Mouse (Mus musculus) spleen, adult 2 months (tissue): ENCODE measurements around the gene Vdac2. TPM values are rescaled to one million over a fixed set of nuclear protein-coding genes. Genes with fewer than 3 reads are reported as not detected.
A peak's percentile ranks its signal among the peaks of the same experiment; 100 is the strongest.

Experiments
- DNase-seq, 2 experiments: peaks; one replicate each; pipeline versions ENCODE4 v3.0.0 to v3.0.0-alpha.2; 2012 to 2021; ENCODE audit warnings: low spot score in 2 of 2, low read depth in 1 of 2
- H3K27ac ChIP-seq: fragments of 200-500 bp; 2 replicates; pipeline ENCODE4 v1.5.1; 2012; ENCODE audit warnings: low read length, inconsistent platforms; ENCODE audit not compliant: insufficient read depth
- H3K27me3 ChIP-seq: fragments of 200-500 bp; 2 replicates; pipeline ENCODE4 v1.6.1; 2012; ENCODE audit warnings: mild to moderate bottlenecking, moderate library complexity, low read length, inconsistent platforms; ENCODE audit not compliant: control insufficient read depth, insufficient read depth
- H3K36me3 ChIP-seq: fragments of 200-500 bp; 2 replicates; pipeline ENCODE4 v1.6.1; 2012; ENCODE audit warnings: mild to moderate bottlenecking, low read length, inconsistent platforms; ENCODE audit not compliant: control insufficient read depth, insufficient read depth
- H3K4me1 ChIP-seq: fragments of 200-500 bp; 2 replicates; pipeline ENCODE4 v1.6.1; 2011; ENCODE audit warnings: inconsistent platforms; ENCODE audit not compliant: control insufficient read depth, insufficient read depth, insufficient read length
- H3K4me3 ChIP-seq: fragments of 200-500 bp; 2 replicates; pipeline ENCODE4 v1.5.1; 2011; ENCODE audit warnings: mild to moderate bottlenecking, inconsistent platforms; ENCODE audit not compliant: insufficient read depth, insufficient read length; ENCODE audit errors: extremely low read depth
- CTCF ChIP-seq: fragments of 200-500 bp; IDR thresholded peaks from 2 replicates; pipeline ENCODE4 v1.5.1; 2011; ENCODE audit warnings: mild to moderate bottlenecking, inconsistent platforms; ENCODE audit not compliant: insufficient read depth, insufficient read length, insufficient replicate concordance; ENCODE audit errors: extremely low read depth
- POLR2A ChIP-seq: fragments of 200-500 bp; IDR thresholded peaks from 2 replicates; pipeline ENCODE4 v1.6.1; 2011; ENCODE audit warnings: low read depth, low read length, inconsistent platforms
- WGBS: fragments of 180-500 bp; shearing (Covaris S2); methylation state at CpG from one replicate; pipeline ENCODE4 v1.1.7; 2018; 5-methylcytosine and 5-hydroxymethylcytosine counted together
- polyA plus RNA-seq: library from polyadenylated mRNA; depleted of rRNA; stranded (reverse); fragments of >200 nt; gene quantifications from 2 replicates; pipeline ENCODE4 v1.2.3, GENCODE M21; 2012

Vdac2 gene
- polyA plus RNA-seq, 1 experiment, result 59.8 TPM

DNA sequence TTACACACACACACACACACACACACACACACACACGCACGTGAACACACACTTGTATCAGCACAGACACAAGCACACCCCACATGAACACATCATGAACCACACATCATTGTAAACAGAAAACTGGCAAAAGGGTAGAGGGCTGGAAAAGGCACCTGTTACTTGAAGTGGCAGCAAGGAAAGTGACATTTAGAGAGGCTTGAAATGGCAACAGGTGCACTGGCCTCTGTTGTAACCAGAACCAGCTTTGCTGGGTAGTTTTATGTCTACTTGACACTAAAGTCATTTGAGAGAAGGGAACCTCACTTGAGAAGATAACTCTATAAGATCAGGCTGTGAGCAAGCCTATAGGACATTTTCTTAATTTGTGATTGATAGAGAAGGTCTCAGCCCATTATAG is 15.6 kb upstream of the Vdac2 start:
- no peak for TF ChIP-seq CTCF
- no peak for TF ChIP-seq POLR2A
- 0 out of 2 replicates have a peak, but pooled peaks cover 2% of the 10 kb centered on the region for H3K4me1 ChIP-seq
- no peak overlapping the region for H3K27ac ChIP-seq
- 94% methylated on average over 2 of the region's 2 CpGs for WGBS
- DNase-seq, result no peak
- H3K4me3 ChIP-seq, result no peak overlapping the region
- H3K27me3 ChIP-seq, result no peaks in the 10 kb centered on the region
- H3K36me3 ChIP-seq, result no peaks in the 10 kb centered on the region

DNA sequence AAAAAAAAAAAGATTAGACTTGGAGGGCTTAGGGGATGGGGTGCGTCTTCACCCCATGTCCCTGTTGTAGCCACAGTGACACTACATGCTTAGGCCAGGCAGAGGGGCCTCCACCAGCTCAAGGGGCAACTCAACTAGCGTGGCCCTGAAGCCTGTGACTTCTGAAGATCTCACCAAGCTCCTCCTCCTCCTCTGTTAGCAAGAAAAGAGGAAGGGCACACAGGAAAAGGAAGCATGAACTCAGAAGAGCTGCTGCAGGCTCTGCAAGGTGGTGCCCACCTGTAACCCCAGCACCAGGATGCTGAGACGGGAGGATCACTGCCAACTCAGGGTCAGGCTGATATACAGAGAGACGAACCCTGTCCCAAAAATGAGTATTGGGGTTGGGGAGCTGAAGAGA is 13.7 kb upstream of the Vdac2 start:
- Histone ChIP-seq H3K4me1 (0 out of 2 replicates have a peak, but pooled peaks cover 2% of the 10 kb centered on the region), H3K4me3 (no peak overlapping the region), H3K36me3 (no peaks in the 10 kb centered on the region), H3K27ac (no peak overlapping the region), H3K27me3 (no peaks in the 10 kb centered on the region)
- TF ChIP-seq CTCF (no peak), POLR2A (no peak)
- DNase-seq, result no peak
- WGBS, result 30% methylated on average over 4 of the region's 4 CpGs

DNA sequence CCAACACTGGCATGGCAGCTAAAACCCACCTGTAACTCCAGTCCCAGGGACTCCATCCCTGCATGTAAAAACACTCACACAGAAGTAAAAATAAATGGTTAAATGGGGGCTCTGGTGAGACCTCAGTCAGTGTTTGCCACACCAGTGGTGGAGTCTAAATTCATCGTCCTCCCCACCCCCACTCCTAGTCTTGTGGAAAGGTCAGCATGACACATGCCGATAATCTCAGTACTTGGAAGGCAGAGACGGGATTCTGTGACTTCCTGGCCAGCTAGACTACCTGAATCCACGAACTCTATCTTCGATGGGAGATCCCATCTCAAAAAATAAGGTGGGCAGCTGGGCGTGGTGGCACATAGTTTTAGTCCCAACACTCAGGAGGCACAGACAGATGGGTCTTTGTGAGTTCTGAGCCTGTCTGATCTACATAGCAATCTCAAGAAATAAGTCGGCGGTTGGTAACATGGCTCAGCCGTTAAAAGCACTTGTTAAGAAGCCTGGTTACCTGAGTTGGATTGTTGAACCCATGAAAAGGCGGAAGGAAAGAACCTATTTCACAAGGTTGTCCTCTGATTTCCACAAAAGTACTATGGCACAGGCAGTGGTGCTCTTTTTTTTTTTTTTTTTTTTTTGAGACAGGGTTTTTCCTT is 13.2 kb upstream of the Vdac2 start:
- Histone ChIP-seq H3K27ac (no peak overlapping the region), H3K36me3 (no peaks in the 10 kb centered on the region), H3K4me3 (no peak overlapping the region), H3K4me1 (0 out of 2 replicates have a peak, but pooled peaks cover 2% of the 10 kb centered on the region), H3K27me3 (no peaks in the 10 kb centered on the region)
- DNase-seq, result no peak
- WGBS, result 84% methylated on average over 10 of the region's 10 CpGs
- TF ChIP-seq CTCF, result no peak

DNA sequence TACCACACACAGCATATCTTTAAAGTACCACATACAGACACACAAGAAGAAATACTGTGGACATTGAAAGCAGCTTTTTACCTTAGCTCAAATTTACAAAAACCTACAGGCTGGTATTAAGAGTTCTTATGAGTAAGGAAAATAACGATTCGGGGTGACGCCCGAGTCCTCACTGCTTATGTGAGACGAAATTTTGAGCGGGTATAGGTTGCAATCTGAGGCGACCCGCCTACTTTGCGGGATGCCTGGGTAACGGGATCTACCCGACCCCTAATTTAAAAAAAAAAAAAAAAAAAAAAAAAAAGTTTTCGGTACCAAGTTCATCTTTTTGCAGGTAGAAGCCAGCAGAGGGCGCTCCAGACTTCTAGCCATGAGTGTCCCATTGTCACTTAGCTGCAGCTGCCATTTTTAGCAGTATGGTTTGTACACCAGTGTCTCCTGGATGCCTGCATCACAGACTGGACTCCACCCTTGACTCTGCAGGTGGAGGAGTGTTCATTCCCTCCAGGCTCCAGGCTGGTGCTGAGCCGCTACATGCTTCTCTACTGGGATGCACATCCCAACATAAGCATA is 12.4 kb upstream of the Vdac2 start:
- TF ChIP-seq POLR2A (no peak), CTCF (peak; percentile 39; the same call in 1 of the 2 replicates)
- H3K4me3 ChIP-seq, result no peak overlapping the region
- WGBS, result 25% methylated on average over 14 of the region's 14 CpGs
- H3K36me3 ChIP-seq, result no peaks in the 10 kb centered on the region
- H3K27me3 ChIP-seq, result no peaks in the 10 kb centered on the region
- DNase-seq, result peak; percentile 55 to 71
- 0 out of 2 replicates have a peak, but pooled peaks cover 2% of the 10 kb centered on the region for H3K4me1 ChIP-seq
- H3K27ac ChIP-seq, result no peak overlapping the region

- WGBS, result 55% methylated on average over 4 of the region's 4 CpGs
- Histone ChIP-seq H3K4me1 (0 out of 2 replicates have a peak, but pooled peaks cover 2% of the 10 kb centered on the region), H3K27ac (no peak overlapping the region), H3K27me3 (no peaks in the 10 kb centered on the region), H3K4me3 (no peak overlapping the region), H3K36me3 (no peaks in the 10 kb centered on the region)
- no peak for DNase-seq
- TF ChIP-seq CTCF (no peak), POLR2A (no peak)
These were observed 11.8 kb upstream of the Vdac2 start for GRCm38 (mm10) chr14:21813216-21813615.

DNA sequence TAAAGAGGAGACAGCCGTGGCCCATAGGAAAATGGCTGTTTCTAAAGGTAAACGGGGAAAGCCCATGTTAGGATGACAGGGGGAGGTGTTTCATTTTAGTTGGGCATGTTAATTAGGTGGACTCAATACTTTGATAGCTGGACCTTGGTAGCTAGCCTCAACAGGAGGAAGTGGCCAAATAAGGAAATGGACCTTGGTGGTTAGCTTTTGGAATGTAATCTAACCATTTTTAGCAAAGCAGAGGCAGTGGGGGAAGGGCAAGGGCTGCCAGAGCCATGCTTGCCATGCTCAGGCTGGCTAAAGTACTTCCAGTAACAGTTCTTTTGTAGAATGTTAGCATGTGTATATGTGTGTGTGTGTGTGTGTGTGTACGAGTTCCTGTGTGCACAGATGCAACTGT is 11.2 kb upstream of the Vdac2 start:
- no peaks in the 10 kb centered on the region for H3K36me3 ChIP-seq
- WGBS, result 85% methylated on average over 3 of the region's 3 CpGs
- H3K27ac ChIP-seq, result no peak overlapping the region; the same call in 1 of the 2 replicates
- no peaks in the 10 kb centered on the region for H3K27me3 ChIP-seq
- no peak overlapping the region for H3K4me3 ChIP-seq
- no peak for DNase-seq
- TF ChIP-seq POLR2A (no peak), CTCF (no peak)
- H3K4me1 ChIP-seq, result 0 out of 2 replicates have a peak, but pooled peaks cover 2% of the 10 kb centered on the region

DNA sequence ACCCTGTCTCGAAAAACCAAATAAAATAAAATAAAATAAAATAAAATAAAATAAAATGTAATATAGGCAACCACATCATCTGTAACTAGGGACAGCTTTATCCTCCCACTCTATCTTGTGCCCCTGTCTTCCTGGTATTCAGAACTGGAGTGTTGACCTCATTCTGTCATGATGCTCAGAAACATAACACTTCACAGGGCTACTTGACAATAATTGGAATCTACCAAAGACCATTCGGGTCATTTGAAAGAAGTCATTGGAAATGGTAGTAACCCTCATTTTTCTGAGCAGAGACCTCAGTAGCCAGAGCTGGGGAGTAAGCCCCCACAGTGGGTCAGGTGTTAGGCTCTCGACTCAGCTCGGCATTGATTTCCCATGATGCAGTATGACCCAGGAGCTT is 10.4 kb upstream of the Vdac2 start:
- Histone ChIP-seq H3K27me3 (no peaks in the 10 kb centered on the region), H3K36me3 (no peaks in the 10 kb centered on the region), H3K4me3 (no peak overlapping the region), H3K4me1 (0 out of 2 replicates have a peak, but pooled peaks cover 2% of the 10 kb centered on the region), H3K27ac (no peak overlapping the region)
- 91% methylated on average over 4 of the region's 4 CpGs for WGBS
- no peak for DNase-seq
- TF ChIP-seq POLR2A (no peak), CTCF (no peak)
